Mouse (Mus musculus): ENCODE data around the gene Aqp1. TPM values are rescaled to one million over a fixed set of nuclear protein-coding genes. Genes with fewer than 3 reads are reported as not detected.

Aqp1 gene
- total RNA-seq, 1 experiment from 2014 or later: 265 TPM

Small RNA genes lying within 50 kb of the gene (microRNA-seq; reads per million reads assigned to microRNA genes)
- 0 reads per million in 2 experiments for gene Gm25458

Other genes with a start within 250 kb of the Aqp1 start
- gene Crhr2, start 203.4 kb upstream of the Aqp1 start, total RNA-seq (2021): not detected in 2 replicates
- 13.3 and 25.6 TPM in 2 replicates for gene Inmt, start 161.4 kb upstream of the Aqp1 start, total RNA-seq (2021)
- 5.4 and 5.8 TPM in 2 replicates for gene Mindy4, start 133.0 kb upstream of the Aqp1 start, total RNA-seq (2021)
- gene Ghrhr, start 39.9 kb downstream of the Aqp1 start, total RNA-seq (2021): not detected in 2 replicates
- gene Adcyap1r1, start 115.5 kb downstream of the Aqp1 start, total RNA-seq (2021): 29.5 and 37.0 TPM in 2 replicates

Measured in adrenal gland, postnatal 14 days (tissue).